25 mouse cellular contexts compared by ENCODE assay signal in the genomic region with DNA sequence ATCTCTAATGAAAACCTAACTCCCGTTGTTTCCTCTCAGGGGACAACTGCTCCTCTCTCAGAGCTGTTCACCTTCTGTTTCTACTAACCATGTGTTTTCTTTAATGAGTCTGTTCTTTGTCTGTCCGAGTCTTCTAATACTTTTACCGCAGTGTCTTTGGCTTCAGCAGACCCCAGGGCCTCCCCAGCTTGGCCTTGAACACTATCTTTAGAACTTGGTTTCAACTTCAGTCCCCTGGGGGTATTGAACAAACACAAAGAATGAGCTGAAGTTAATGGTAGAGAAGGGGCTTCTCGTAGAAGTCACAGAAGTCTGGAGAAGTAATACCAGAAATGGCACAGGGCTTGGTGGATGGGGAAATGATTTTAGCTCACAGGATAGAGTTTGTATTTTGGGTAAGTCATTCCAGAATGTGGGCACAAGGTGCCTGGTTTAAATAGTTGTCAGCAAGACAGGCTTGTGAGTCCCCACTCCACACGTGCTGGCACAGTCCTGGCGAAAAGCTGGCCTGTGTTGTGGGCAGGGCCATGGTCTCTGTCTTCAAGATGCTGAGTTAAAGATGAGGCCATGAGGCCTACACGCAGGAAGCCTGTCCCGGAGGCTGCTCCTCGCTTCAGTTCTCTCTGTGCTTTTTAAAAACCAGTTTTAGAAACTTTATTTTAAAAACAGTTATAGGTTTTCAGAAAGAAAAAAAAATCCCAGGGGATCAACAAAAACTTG. TPM values are rescaled to one million over a fixed set of nuclear protein-coding genes. Genes with fewer than 3 reads are reported as not detected.
DNase-seq lines count a peak whose midpoint lies in the region; ATAC-seq and TF ChIP-seq lines count a peak whose summit lies in the region.
"Had no signal": no experiment of that assay in that cellular context is flagged by ENCODE, and none has a peak within 500 bp of the region (broad histone marks: within the 10 kb centered on the region; RNA-seq: fewer than 3 reads in every experiment).

No protein-coding gene starts in this region.

- in situ Hi-C loops in CH12.LX (cut with MboI; ENCODE audit: low pct_ligation_motif_present, low pct_unique_long_range_greater_than_20kb, low sequenced_read_pairs) = no loop called here

- H3K27ac ChIP-seq in heart, embryonic 10.5 days = no peak overlapping the region
- peak overlapping the region; percentile 63 for H3K27ac ChIP-seq in liver, postnatal 0 days (ENCODE audit: low read depth)
- H3K27ac ChIP-seq in liver, embryonic 11.5 days (ENCODE audit: low read depth, low read length) = no peak overlapping the region
- peak overlapping the region; percentile 94 for H3K27ac ChIP-seq in CH12.LX (ENCODE audit: insufficient read depth, low read depth)
- H3K27ac ChIP-seq: embryonic facial prominence, embryonic 10.5 days; embryonic facial prominence, embryonic 12.5 days; forebrain, embryonic 13.5 days; forebrain, embryonic 15.5 days had no signal

- WGBS in heart, embryonic 10.5 days = 57% methylated on average over 9 of the region's 9 CpGs
- 63% methylated on average over 9 of the region's 9 CpGs for WGBS in liver, postnatal 0 days (ENCODE audit: insufficient replicate concordance)
- WGBS in liver, embryonic 11.5 days = 64% methylated on average over 9 of the region's 9 CpGs

- H3K4me2 ChIP-seq in liver, postnatal 0 days (ENCODE audit: low read depth, low read length) = no peak overlapping the region
- H3K4me2 ChIP-seq in liver, embryonic 11.5 days = no peak overlapping the region
- H3K4me2 ChIP-seq in CH12.LX (ENCODE audit: insufficient read depth, low read depth, poor library complexity, severe bottlenecking) = peak overlapping the region; percentile 85
- H3K4me2 ChIP-seq: embryonic facial prominence, embryonic 12.5 days; forebrain, embryonic 13.5 days; forebrain, embryonic 15.5 days had no signal

- TF ChIP-seq EP300 in liver, postnatal 0 days (IDR thresholded peaks at IDR 0.05; ENCODE audit: low read depth) = no peak
- peak; percentile 3; the same call in 1 of the 2 replicates for TF ChIP-seq EP300 in CH12.LX (IDR thresholded peaks at IDR 0.05; ENCODE audit: low read length)

- dilution Hi-C loops in CH12.LX (cut with MboI; ENCODE audit: extremely low pct_ligation_motif_present, extremely low pct_unique_long_range_greater_than_20kb, low sequenced_read_pairs) = no loop called here

- no peak for TF ChIP-seq RAD21 in CH12.LX (IDR thresholded peaks at IDR 0.05; ENCODE audit: low read depth, low read length)

- no peaks in the 10 kb centered on the region for H3K9me3 ChIP-seq in heart, embryonic 10.5 days
- H3K9me3 ChIP-seq in liver, postnatal 0 days (ENCODE audit: low read length) = no peaks in the 10 kb centered on the region
- no peaks in the 10 kb centered on the region for H3K9me3 ChIP-seq in liver, embryonic 11.5 days (ENCODE audit: control insufficient read depth, low read length)
- H3K9me3 ChIP-seq in CH12.LX (replicated peaks; ENCODE audit: low read length) = no peaks in the 10 kb centered on the region
- H3K9me3 ChIP-seq: embryonic facial prominence, embryonic 10.5 days; embryonic facial prominence, embryonic 12.5 days; forebrain, embryonic 13.5 days; forebrain, embryonic 15.5 days; G1E had no signal

- peaks cover 11% of the 10 kb centered on the region for H3K27me3 ChIP-seq in heart, embryonic 10.5 days (ENCODE audit: insufficient read depth, poor library complexity, severe bottlenecking)
- H3K27me3 ChIP-seq in liver, postnatal 0 days (ENCODE audit: insufficient read depth, low read length) = no peaks in the 10 kb centered on the region
- no peaks in the 10 kb centered on the region; the same call in 1 of the 2 replicates for H3K27me3 ChIP-seq in liver, embryonic 11.5 days (replicated peaks; ENCODE audit: control insufficient read depth, insufficient read depth, low read length)
- no peaks in the 10 kb centered on the region for H3K27me3 ChIP-seq in CH12.LX (replicated peaks)
- H3K27me3 ChIP-seq: forebrain, embryonic 13.5 days had no signal

- H3K79me2 ChIP-seq in CH12.LX (replicated peaks; ENCODE audit: control insufficient read depth, extremely low read depth, insufficient read depth, poor library complexity, severe bottlenecking) = no peaks in the 10 kb centered on the region

- intact Hi-C loops in heart, postnatal 14 days (cut with DNase I) = no loop called here

- H3K9ac ChIP-seq in liver, postnatal 0 days (replicated peaks) = no peak overlapping the region
- H3K9ac ChIP-seq in liver, embryonic 11.5 days (ENCODE audit: low read depth, low read length) = no peak overlapping the region
- peak overlapping the region; percentile 11; the same call in 1 of the 2 replicates for H3K9ac ChIP-seq in CH12.LX (ENCODE audit: insufficient read depth, low read depth)
- H3K9ac ChIP-seq: embryonic facial prominence, embryonic 12.5 days; forebrain, embryonic 13.5 days; forebrain, embryonic 15.5 days had no signal

- peak; percentile 63 for DNase-seq in heart, embryonic 10.5 days (ENCODE audit: low spot score)
- no peak for DNase-seq in heart, postnatal 14 days
- peak; percentile 7 for DNase-seq in liver, postnatal 0 days
- DNase-seq in liver, embryonic 11.5 days (ENCODE audit: low spot score) = no peak
- peak; percentile 71 for DNase-seq in CH12.LX (ENCODE audit: extremely low read depth)
- no peak for DNase-seq in layer of hippocampus, adult 8-10 months (ENCODE audit: low spot score in 2 of 2)
- DNase-seq: adrenal gland, adult 8-10 months; adrenal gland, postnatal 14 days; adrenal gland, postnatal 36 days; cerebellum, adult 11-12 months; cerebellum, adult 2 months; cerebellum, adult 9-10 months; cerebellum, postnatal 10 days; cerebellum, postnatal 25 days had no signal

- TF ChIP-seq CTCF in liver, postnatal 0 days (IDR thresholded peaks at IDR 0.05; ENCODE audit: low read depth) = no peak
- TF ChIP-seq CTCF in CH12.LX (conservative IDR thresholded peaks at IDR 0.05 in 1 of 2, IDR thresholded peaks at IDR 0.05 in 1 of 2; ENCODE audit: low read depth in 2 of 2, low read length in 2 of 2) = no peak

- no peaks in the 10 kb centered on the region for H3K36me3 ChIP-seq in heart, embryonic 10.5 days
- peaks cover 11% of the 10 kb centered on the region; the same call in 1 of the 2 replicates for H3K36me3 ChIP-seq in liver, postnatal 0 days (replicated peaks; ENCODE audit: insufficient read depth, low read length)
- H3K36me3 ChIP-seq in liver, embryonic 11.5 days (ENCODE audit: control insufficient read depth, insufficient read depth, low read length) = no peaks in the 10 kb centered on the region
- no peaks in the 10 kb centered on the region for H3K36me3 ChIP-seq in CH12.LX (replicated peaks in 1 of 2; ENCODE audit: control insufficient read depth in 1 of 2, insufficient read depth in 1 of 2, low read length in 1 of 2)
- H3K36me3 ChIP-seq: embryonic facial prominence, embryonic 10.5 days; embryonic facial prominence, embryonic 12.5 days; forebrain, embryonic 15.5 days; G1E had no signal

- no peak; the same call in 1 of the 2 replicates for TF ChIP-seq POLR2A in CH12.LX (IDR thresholded peaks at IDR 0.05; ENCODE audit: low read depth, low read length)

- ATAC-seq in liver, postnatal 0 days = no peak
- ATAC-seq in liver, embryonic 11.5 days (replicated peaks; ENCODE audit: low FRiP score) = no peak
- ATAC-seq: activated CD4-positive, CD25-positive, alpha-beta regulatory T cell, adult 4 months; forebrain, embryonic 13.5 days; forebrain, embryonic 15.5 days; Patski had no signal

- H3K4me1 ChIP-seq in heart, embryonic 10.5 days = peaks cover 14% of the 10 kb centered on the region
- peaks cover 11% of the 10 kb centered on the region for H3K4me1 ChIP-seq in liver, postnatal 0 days (ENCODE audit: insufficient read depth)
- no peaks in the 10 kb centered on the region for H3K4me1 ChIP-seq in liver, embryonic 11.5 days (replicated peaks; ENCODE audit: control insufficient read depth, insufficient read depth, low read length)
- H3K4me1 ChIP-seq in CH12.LX (ENCODE audit: control insufficient read depth in 1 of 2, insufficient read depth in 2 of 2) = peaks cover 21 to 57% of the 10 kb centered on the region in 2 experiments
- H3K4me1 ChIP-seq: embryonic facial prominence, embryonic 12.5 days; forebrain, embryonic 13.5 days; forebrain, embryonic 15.5 days had no signal

- no peak overlapping the region for H3K4me3 ChIP-seq in heart, embryonic 10.5 days
- no peak overlapping the region for H3K4me3 ChIP-seq in liver, postnatal 0 days (ENCODE audit: low read depth, low read length)
- no peak overlapping the region for H3K4me3 ChIP-seq in liver, embryonic 11.5 days (ENCODE audit: low read depth, low read length)
- H3K4me3 ChIP-seq in CH12.LX (replicated peaks in 1 of 3; ENCODE audit: low read depth in 2 of 3, low read length in 2 of 3, poor library complexity in 1 of 3) = no peak overlapping the region
- H3K4me3 ChIP-seq: embryonic facial prominence, embryonic 10.5 days; embryonic facial prominence, embryonic 12.5 days; forebrain, embryonic 13.5 days; forebrain, embryonic 15.5 days had no signal

RNA-seq across cellular contexts. Expression of gene Sec14l4, which starts 5.3 kb away (rescaled TPM):
- polyA plus RNA-seq in heart, embryonic 10.5 days (2016; fragmentation: Nextera tagmentation; extraction: Ambion mirVana) = 0.07 and 0.50 TPM in 2 replicates
- total RNA-seq in heart, postnatal 14 days (2021) = under 1 TPM; 0.20 to 0.50 TPM
- 10.9 and 12.1 TPM in 2 replicates for polyA plus RNA-seq in liver, postnatal 0 days (2015; fragmentation: Nextera tagmentation; extraction: Ambion mirVana)
- polyA plus RNA-seq in liver, embryonic 11.5 days (2014; fragmentation: Nextera tagmentation; extraction: Ambion mirVana) = 0.88 and 1.1 TPM in 2 replicates
- 0.47 and 0.55 TPM in 2 replicates for total RNA-seq in CH12.LX (2012; rRNA removed)
- 0.42 and 0.46 TPM in 2 replicates for total RNA-seq in CH12.LX (2014; rRNA removed)
- 2.2 and 3.5 TPM in 2 replicates for polyA plus RNA-seq in CH12.LX (2012; ENCODE audit: insufficient read length, low read depth)
- under 1 TPM; 0.25 to 0.76 (median 0.52) TPM for total RNA-seq in layer of hippocampus, adult 8-10 months (2022)
- polyA plus RNA-seq: activated CD4-positive, CD25-positive, alpha-beta regulatory T cell, adult 4 months; C2C12; embryonic facial prominence, embryonic 10.5 days; embryonic facial prominence, embryonic 12.5 days; forebrain, embryonic 11.5 days; forebrain, embryonic 13.5 days; forebrain, embryonic 15.5 days; G1E; Patski had no signal

RNA-seq across cellular contexts. Expression of gene Sec14l3, which starts 28.1 kb away (rescaled TPM):
- polyA plus RNA-seq in heart, embryonic 10.5 days (2016; fragmentation: Nextera tagmentation; extraction: Ambion mirVana) = not detected in 2 replicates
- total RNA-seq in heart, postnatal 14 days (2021) = 1 to 10 TPM in 1 of 2 experiments, not detected in 1; 6.0 TPM
- 0.11 TPM in 1 of 2 replicates, not detected in the other for polyA plus RNA-seq in liver, postnatal 0 days (2015; fragmentation: Nextera tagmentation; extraction: Ambion mirVana)
- not detected in 2 replicates for polyA plus RNA-seq in liver, embryonic 11.5 days (2014; fragmentation: Nextera tagmentation; extraction: Ambion mirVana)
- total RNA-seq in CH12.LX (2012; rRNA removed) (0.21 TPM in 1 of 2 replicates, not detected in the other), CH12.LX (2014; rRNA removed) (not detected in 2 replicates)
- polyA plus RNA-seq in CH12.LX (2012; ENCODE audit: insufficient read length, low read depth) = not detected in 2 replicates
- total RNA-seq in layer of hippocampus, adult 8-10 months (2022) = 1 to 10 TPM; 1.4 to 2.9 (median 1.9) TPM
- total RNA-seq: adrenal gland, adult 18-20 months; adrenal gland, postnatal 36 days had no signal
- polyA plus RNA-seq: activated CD4-positive, CD25-positive, alpha-beta regulatory T cell, adult 4 months; C2C12; cerebellum, adult 2 months; embryonic facial prominence, embryonic 10.5 days; embryonic facial prominence, embryonic 12.5 days; G1E; Patski had no signal

RNA-seq across cellular contexts. Expression of gene Gal3st1, which starts 53.1 kb away (rescaled TPM):
- polyA plus RNA-seq in heart, embryonic 10.5 days (2016; fragmentation: Nextera tagmentation; extraction: Ambion mirVana) = 0.32 and 0.73 TPM in 2 replicates
- total RNA-seq in heart, postnatal 14 days (2021) = under 1 TPM; 0.32 to 0.33 TPM
- 7.5 and 8.5 TPM in 2 replicates for polyA plus RNA-seq in liver, postnatal 0 days (2015; fragmentation: Nextera tagmentation; extraction: Ambion mirVana)
- polyA plus RNA-seq in liver, embryonic 11.5 days (2014; fragmentation: Nextera tagmentation; extraction: Ambion mirVana) = 0.87 and 1.5 TPM in 2 replicates
- total RNA-seq in CH12.LX (2012; rRNA removed) (0.08 TPM in 1 of 2 replicates, not detected in the other), CH12.LX (2014; rRNA removed) (not detected in 2 replicates)
- 0.14 TPM in 1 of 2 replicates, not detected in the other for polyA plus RNA-seq in CH12.LX (2012; ENCODE audit: insufficient read length, low read depth)
- total RNA-seq in layer of hippocampus, adult 8-10 months (2022) = 10 to 100 TPM in 3 of 4 experiments, 1 to 10 TPM in 1; 9.3 to 10.9 (median 10.6) TPM
- total RNA-seq: adrenal gland, adult 18-20 months; G1E had no signal
- polyA plus RNA-seq: activated CD4-positive, CD25-positive, alpha-beta regulatory T cell, adult 4 months; G1E had no signal

RNA-seq across cellular contexts. Expression of gene Mtfp1, which starts 58.7 kb away (rescaled TPM):
- 25.7 and 26.0 TPM in 2 replicates for polyA plus RNA-seq in heart, embryonic 10.5 days (2016; fragmentation: Nextera tagmentation; extraction: Ambion mirVana)
- total RNA-seq in heart, postnatal 14 days (2021) = 100 to 1,000 TPM; 108 to 124 TPM
- 17.7 and 21.1 TPM in 2 replicates for polyA plus RNA-seq in liver, postnatal 0 days (2015; fragmentation: Nextera tagmentation; extraction: Ambion mirVana)
- 48.8 and 51.8 TPM in 2 replicates for polyA plus RNA-seq in liver, embryonic 11.5 days (2014; fragmentation: Nextera tagmentation; extraction: Ambion mirVana)
- total RNA-seq in CH12.LX (2012; rRNA removed) (30.0 and 41.0 TPM in 2 replicates), CH12.LX (2014; rRNA removed) (22.1 and 22.3 TPM in 2 replicates)
- polyA plus RNA-seq in CH12.LX (2012; ENCODE audit: insufficient read length, low read depth) = 27.0 and 27.7 TPM in 2 replicates
- 100 to 1,000 TPM in 2 of 4 experiments, 10 to 100 TPM in 2; 93.7 to 108 (median 102) TPM for total RNA-seq in layer of hippocampus, adult 8-10 months (2022)

RNA-seq across cellular contexts. Expression of gene 4930556J24Rik, which starts 59.9 kb away (rescaled TPM):
- polyA plus RNA-seq in heart, embryonic 10.5 days (2016; fragmentation: Nextera tagmentation; extraction: Ambion mirVana) = 0.15 TPM in 1 of 2 replicates, not detected in the other
- total RNA-seq in heart, postnatal 14 days (2021) = not detected
- polyA plus RNA-seq in liver, postnatal 0 days (2015; fragmentation: Nextera tagmentation; extraction: Ambion mirVana) = not detected in 2 replicates
- 0.16 and 0.29 TPM in 2 replicates for polyA plus RNA-seq in liver, embryonic 11.5 days (2014; fragmentation: Nextera tagmentation; extraction: Ambion mirVana)
- 0.21 and 0.50 TPM in 2 replicates for total RNA-seq in CH12.LX (2012; rRNA removed)
- not detected in 2 replicates for total RNA-seq in CH12.LX (2014; rRNA removed)
- polyA plus RNA-seq in CH12.LX (2012; ENCODE audit: insufficient read length, low read depth) = 0.70 and 0.78 TPM in 2 replicates
- under 1 TPM in 2 of 4 experiments, not detected in 2; 0.36 to 0.72 TPM for total RNA-seq in layer of hippocampus, adult 8-10 months (2022)
- total RNA-seq: adrenal gland, adult 18-20 months; adrenal gland, adult 8-10 months; adrenal gland, postnatal 14 days; adrenal gland, postnatal 36 days had no signal
- polyA plus RNA-seq: activated CD4-positive, CD25-positive, alpha-beta regulatory T cell, adult 4 months; embryonic facial prominence, embryonic 14.5 days; forebrain, embryonic 11.5 days; forebrain, embryonic 13.5 days; forebrain, embryonic 15.5 days; G1E had no signal

Comparison
In these comparisons a context has a peak if more than half of its experiments do, and no peak if none do; other contexts are left out.
1. DNase-seq: peak in heart, embryonic 10.5 days (single experiment), liver, postnatal 0 days (single experiment) and CH12.LX (single experiment); none in heart, postnatal 14 days (0 of 2), liver, embryonic 11.5 days (single experiment) and layer of hippocampus, adult 8-10 months (0 of 2).
2. H3K27ac ChIP-seq: peak in liver, postnatal 0 days (single experiment) and CH12.LX (single experiment); none in heart, embryonic 10.5 days (single experiment) and liver, embryonic 11.5 days (single experiment).